Mouse (Mus musculus) bone marrow, adult 2 months (tissue): ENCODE data around the gene Vldlr.

ENCODE experiments used
- CTCF ChIP-seq: fragments of 200-500 bp; IDR thresholded peaks from 2 replicates; pipeline ENCODE4 v1.5.1; 2011; ENCODE audit warnings: low read length, control low read depth; ENCODE audit not compliant: control insufficient read depth, insufficient read depth
- POLR2A ChIP-seq: fragments of 200-500 bp; IDR thresholded peaks from 2 replicates; pipeline ENCODE4 v1.6.1; 2011; ENCODE audit warnings: low read depth, mild to moderate bottlenecking, control low read depth, low read length, borderline replicate concordance; ENCODE audit not compliant: control insufficient read depth

DNA sequence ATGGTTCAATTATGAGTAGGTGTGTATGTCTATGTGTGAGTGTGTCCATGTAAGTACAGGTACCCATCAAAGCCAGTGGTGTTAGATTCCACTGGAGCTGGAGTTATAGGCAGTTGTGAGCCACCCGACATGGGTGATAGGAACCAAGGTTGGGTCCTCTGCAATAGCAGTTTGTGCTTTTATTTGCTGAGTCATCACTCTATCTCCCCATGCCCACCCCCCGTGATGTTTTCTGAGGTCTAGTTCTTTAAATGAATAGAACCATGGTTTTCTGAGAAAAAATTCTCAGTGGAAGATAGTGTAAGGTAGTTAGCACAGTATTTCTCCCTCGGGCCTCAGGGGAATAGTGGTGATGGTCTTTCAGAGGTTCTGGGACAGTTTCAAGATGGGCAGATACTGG, 39.4 kb downstream of the Vldlr start:
- TF ChIP-seq POLR2A (no peak), CTCF (no peak)
